8 mouse cellular contexts compared by ENCODE assay signal in genomic region chr15:81697847-81698246, GRCm38 (mm10). TPM values are rescaled to one million over a fixed set of nuclear protein-coding genes. Genes with fewer than 3 reads are reported as not detected.
DNase-seq lines count a peak whose midpoint lies in the region; ATAC-seq and TF ChIP-seq lines count a peak whose summit lies in the region.

No protein-coding gene starts in this region.

- H3K4me1 ChIP-seq in forebrain, postnatal 0 days (ENCODE audit: insufficient read depth) = 0 out of 2 replicates have a peak, but pooled peaks cover 7% of the 10 kb centered on the region
- peaks cover 26% of the 10 kb centered on the region for H3K4me1 ChIP-seq in forebrain, embryonic 10.5 days
- peaks cover 13% of the 10 kb centered on the region; the same call in 1 of the 2 replicates for H3K4me1 ChIP-seq in spleen, adult 2 months (ENCODE audit: control insufficient read depth, insufficient read depth, insufficient read length)
- peaks cover 11% of the 10 kb centered on the region for H3K4me1 ChIP-seq in forebrain, embryonic 16.5 days (replicated peaks; ENCODE audit: control insufficient read depth, insufficient read depth, low read length)

- H3K27ac ChIP-seq in forebrain, postnatal 0 days (ENCODE audit: low read depth, low read length) = no peak overlapping the region
- H3K27ac ChIP-seq in forebrain, embryonic 10.5 days = no peak overlapping the region
- H3K27ac ChIP-seq in spleen, adult 2 months (ENCODE audit: insufficient read depth, low read length) = no peak overlapping the region
- no peak overlapping the region for H3K27ac ChIP-seq in forebrain, embryonic 16.5 days (ENCODE audit: low read length)

- no peak for TF ChIP-seq POLR2A in spleen, adult 2 months (IDR thresholded peaks at IDR 0.05; ENCODE audit: low read depth, low read length)

- H3K36me3 ChIP-seq in forebrain, postnatal 0 days (ENCODE audit: insufficient read depth) = no peaks in the 10 kb centered on the region
- H3K36me3 ChIP-seq in forebrain, embryonic 10.5 days (replicated peaks) = peaks cover 10% of the 10 kb centered on the region
- no peaks in the 10 kb centered on the region for H3K36me3 ChIP-seq in spleen, adult 2 months (ENCODE audit: control insufficient read depth, insufficient read depth, low read length)
- H3K36me3 ChIP-seq in forebrain, embryonic 16.5 days (ENCODE audit: control insufficient read depth, insufficient read depth) = no peaks in the 10 kb centered on the region

- no peak overlapping the region for H3K4me3 ChIP-seq in forebrain, postnatal 0 days (ENCODE audit: low read depth, low read length)
- no peak overlapping the region for H3K4me3 ChIP-seq in forebrain, embryonic 10.5 days
- H3K4me3 ChIP-seq in spleen, adult 2 months (ENCODE audit: extremely low read depth, insufficient read depth, insufficient read length) = no peak overlapping the region
- H3K4me3 ChIP-seq in forebrain, embryonic 16.5 days (replicated peaks; ENCODE audit: low read length) = no peak overlapping the region

- peak; percentile 61 for TF ChIP-seq CTCF in forebrain, postnatal 0 days (IDR thresholded peaks at IDR 0.05; ENCODE audit: low read depth)
- TF ChIP-seq CTCF in spleen, adult 2 months (IDR thresholded peaks at IDR 0.05; ENCODE audit: extremely low read depth, insufficient read depth, insufficient read length, insufficient replicate concordance) = peak; percentile 20; the same call in 1 of the 2 replicates

- DNase-seq in forebrain, postnatal 0 days = peak; percentile 56
- DNase-seq in forebrain, embryonic 10.5 days (ENCODE audit: extremely low spot score, low spot score) = no peak
- DNase-seq in spleen, adult 2 months (ENCODE audit: low read depth in 1 of 2, low spot score in 2 of 2) = peak; percentile 18 to 25
- no peak for DNase-seq in spleen, postnatal 36 days (ENCODE audit: low spot score in 2 of 2)
- peak; percentile 63 for DNase-seq in embryo, embryonic 10.5 days (ENCODE audit: low spot score)
- DNase-seq in lung, postnatal 36 days = peak; percentile 66
- DNase-seq in heart, adult 8-10 months (ENCODE audit: low spot score) = no peak

- 52% methylated on average over 3 of the region's 3 CpGs for WGBS in forebrain, postnatal 0 days
- WGBS in forebrain, embryonic 10.5 days = 56% methylated on average over 3 of the region's 3 CpGs
- WGBS in spleen, adult 2 months = 50% methylated on average over 3 of the region's 3 CpGs
- WGBS in forebrain, embryonic 16.5 days = 47% methylated on average over 3 of the region's 3 CpGs

- H3K4me2 ChIP-seq in forebrain, postnatal 0 days (ENCODE audit: low read depth) = no peak overlapping the region
- no peak overlapping the region for H3K4me2 ChIP-seq in forebrain, embryonic 16.5 days (ENCODE audit: low read length)

- no peaks in the 10 kb centered on the region for H3K27me3 ChIP-seq in forebrain, postnatal 0 days (ENCODE audit: insufficient read depth, low read length)
- peaks cover 46% of the 10 kb centered on the region for H3K27me3 ChIP-seq in forebrain, embryonic 10.5 days (ENCODE audit: poor library complexity, severe bottlenecking)
- peaks cover 14% of the 10 kb centered on the region for H3K27me3 ChIP-seq in spleen, adult 2 months (ENCODE audit: control insufficient read depth, insufficient read depth, low read length)
- peaks cover 4% of the 10 kb centered on the region for H3K27me3 ChIP-seq in forebrain, embryonic 16.5 days (replicated peaks; ENCODE audit: control insufficient read depth, insufficient read depth, low read length)

- H3K9me3 ChIP-seq in forebrain, postnatal 0 days (ENCODE audit: low read length) = no peaks in the 10 kb centered on the region
- H3K9me3 ChIP-seq in forebrain, embryonic 10.5 days = no peaks in the 10 kb centered on the region
- no peaks in the 10 kb centered on the region for H3K9me3 ChIP-seq in forebrain, embryonic 16.5 days (ENCODE audit: control insufficient read depth, low read length)

- ATAC-seq in forebrain, postnatal 0 days = no peak
- ATAC-seq in forebrain, embryonic 16.5 days = no peak

- no peak overlapping the region for H3K9ac ChIP-seq in forebrain, postnatal 0 days
- no peak overlapping the region for H3K9ac ChIP-seq in forebrain, embryonic 16.5 days (replicated peaks; ENCODE audit: low read depth, low read length)

RNA-seq across cellular contexts. Expression of gene Chadl, which starts 0.8 kb away (rescaled TPM):
- total RNA-seq in forebrain, postnatal 0 days (2014; rRNA removed) = 31.9 and 35.3 TPM in 2 replicates
- 49.2 and 52.8 TPM in 2 replicates for polyA plus RNA-seq in forebrain, postnatal 0 days (2015; fragmentation: Nextera tagmentation; extraction: Ambion mirVana)
- polyA plus RNA-seq in forebrain, embryonic 10.5 days (2016; fragmentation: Nextera tagmentation; extraction: Ambion mirVana) = 2.3 and 2.4 TPM in 2 replicates
- 0.61 and 0.63 TPM in 2 replicates for polyA plus RNA-seq in spleen, adult 2 months (2012; rRNA removed)
- polyA plus RNA-seq in forebrain, embryonic 16.5 days (2015; fragmentation: Nextera tagmentation; extraction: Ambion mirVana) = 18.6 and 27.7 TPM in 2 replicates
- 1 to 10 TPM in 3 of 4 experiments, under 1 TPM in 1; 0.66 to 2.6 (median 1.3) TPM for total RNA-seq in heart, adult 8-10 months (2022)

RNA-seq across cellular contexts. Expression of gene L3mbtl2, which starts 34.2 kb away (rescaled TPM):
- 28.5 and 30.9 TPM in 2 replicates for total RNA-seq in forebrain, postnatal 0 days (2014; rRNA removed)
- 24.3 and 28.5 TPM in 2 replicates for polyA plus RNA-seq in forebrain, postnatal 0 days (2015; fragmentation: Nextera tagmentation; extraction: Ambion mirVana)
- 51.4 and 53.1 TPM in 2 replicates for polyA plus RNA-seq in forebrain, embryonic 10.5 days (2016; fragmentation: Nextera tagmentation; extraction: Ambion mirVana)
- 14.9 and 16.3 TPM in 2 replicates for polyA plus RNA-seq in spleen, adult 2 months (2012; rRNA removed)
- polyA plus RNA-seq in forebrain, embryonic 16.5 days (2015; fragmentation: Nextera tagmentation; extraction: Ambion mirVana) = 30.8 and 32.7 TPM in 2 replicates
- 10 to 100 TPM; 10.6 to 17.0 (median 12.9) TPM for total RNA-seq in heart, adult 8-10 months (2022)

RNA-seq across cellular contexts. Expression of gene Zc3h7b, which starts 47.0 kb away (rescaled TPM):
- 121 and 131 TPM in 2 replicates for total RNA-seq in forebrain, postnatal 0 days (2014; rRNA removed)
- 38.6 and 41.3 TPM in 2 replicates for polyA plus RNA-seq in forebrain, postnatal 0 days (2015; fragmentation: Nextera tagmentation; extraction: Ambion mirVana)
- polyA plus RNA-seq in forebrain, embryonic 10.5 days (2016; fragmentation: Nextera tagmentation; extraction: Ambion mirVana) = 43.4 and 44.3 TPM in 2 replicates
- polyA plus RNA-seq in spleen, adult 2 months (2012; rRNA removed) = 18.8 and 24.9 TPM in 2 replicates
- 58.6 and 59.1 TPM in 2 replicates for polyA plus RNA-seq in forebrain, embryonic 16.5 days (2015; fragmentation: Nextera tagmentation; extraction: Ambion mirVana)
- total RNA-seq in heart, adult 8-10 months (2022) = 10 to 100 TPM; 61.4 to 72.3 (median 65.5) TPM

RNA-seq across cellular contexts. Expression of gene Rangap1, which starts 47.5 kb away (rescaled TPM):
- total RNA-seq in forebrain, postnatal 0 days (2014; rRNA removed) = 146 and 163 TPM in 2 replicates
- polyA plus RNA-seq in forebrain, postnatal 0 days (2015; fragmentation: Nextera tagmentation; extraction: Ambion mirVana) = 107 and 133 TPM in 2 replicates
- 196 and 198 TPM in 2 replicates for polyA plus RNA-seq in forebrain, embryonic 10.5 days (2016; fragmentation: Nextera tagmentation; extraction: Ambion mirVana)
- polyA plus RNA-seq in spleen, adult 2 months (2012; rRNA removed) = 26.6 and 28.4 TPM in 2 replicates
- polyA plus RNA-seq in forebrain, embryonic 16.5 days (2015; fragmentation: Nextera tagmentation; extraction: Ambion mirVana) = 123 and 143 TPM in 2 replicates
- 10 to 100 TPM; 25.4 to 28.6 (median 27.1) TPM for total RNA-seq in heart, adult 8-10 months (2022)

Comparison
In these comparisons a context has a peak if more than half of its experiments do, and no peak if none do; other contexts are left out.
1. DNase-seq: peak in forebrain, postnatal 0 days (single experiment), spleen, adult 2 months (2 of 2), embryo, embryonic 10.5 days (single experiment) and lung, postnatal 36 days (single experiment); none in forebrain, embryonic 10.5 days (single experiment), spleen, postnatal 36 days (0 of 2) and heart, adult 8-10 months (single experiment).